Mouse (Mus musculus): ENCODE results near the gene Zfp664. TPM values are rescaled to one million over a fixed set of nuclear protein-coding genes. Genes with fewer than 3 reads are reported as not detected.

Zfp664 gene
- total and polyA plus RNA-seq, 2 experiments from 2014 or later: 27.6 to 52.7 TPM

GRCm38 (mm10) chr5:124888661-124889060, 26.2 kb downstream of the Zfp664 start:
- Histone ChIP-seq H3K36me3 (ENCODE audit: insufficient read depth) (peaks cover 35% of the 10 kb centered on the region), H3K27ac (ENCODE audit: low read depth, low read length) (no peak overlapping the region), H3K9ac (no peak overlapping the region), H3K4me1 (ENCODE audit: insufficient read depth) (no peaks in the 10 kb centered on the region), H3K4me3 (ENCODE audit: low read depth, low read length) (no peak overlapping the region), H3K9me3 (ENCODE audit: low read length) (no peaks in the 10 kb centered on the region), H3K27me3 (ENCODE audit: insufficient read depth, low read length) (no peaks in the 10 kb centered on the region), H3K4me2 (ENCODE audit: low read depth) (no peak overlapping the region)
- no peak for ATAC-seq
- WGBS: 95% methylated on average over 8 of the region's 8 CpGs
- TF ChIP-seq CTCF (IDR thresholded peaks at IDR 0.05; ENCODE audit: low read depth): no peak
- DNase-seq: no peak

GRCm38 (mm10) chr5:124891921-124892370, 29.5 kb downstream of the Zfp664 start:
- Histone ChIP-seq H3K27me3 (ENCODE audit: insufficient read depth, low read length) (no peaks in the 10 kb centered on the region), H3K27ac (ENCODE audit: low read depth, low read length) (no peak overlapping the region), H3K36me3 (ENCODE audit: insufficient read depth) (peaks cover 10% of the 10 kb centered on the region), H3K4me1 (ENCODE audit: insufficient read depth) (no peaks in the 10 kb centered on the region), H3K9ac (no peak overlapping the region), H3K4me3 (ENCODE audit: low read depth, low read length) (no peak overlapping the region), H3K9me3 (ENCODE audit: low read length) (no peaks in the 10 kb centered on the region), H3K4me2 (ENCODE audit: low read depth) (no peak overlapping the region)
- 77% methylated on average over 3 of the region's 3 CpGs for WGBS
- DNase-seq: no peak
- ATAC-seq: no peak
- no peak for TF ChIP-seq CTCF (IDR thresholded peaks at IDR 0.05; ENCODE audit: low read depth)

- WGBS: 57% methylated on average over 7 of the region's 8 CpGs
- H3K4me2 ChIP-seq (ENCODE audit: low read depth): no peak overlapping the region
- H3K9me3 ChIP-seq (ENCODE audit: low read length): no peaks in the 10 kb centered on the region
- no peak overlapping the region for H3K9ac ChIP-seq
- H3K27ac ChIP-seq (ENCODE audit: low read depth, low read length): no peak overlapping the region
- no peak overlapping the region for H3K4me3 ChIP-seq (ENCODE audit: low read depth, low read length)
- no peaks in the 10 kb centered on the region for H3K36me3 ChIP-seq (ENCODE audit: insufficient read depth)
- DNase-seq (no peak), ATAC-seq (no peak)
- TF ChIP-seq CTCF (IDR thresholded peaks at IDR 0.05; ENCODE audit: low read depth): no peak
- H3K27me3 ChIP-seq (ENCODE audit: insufficient read depth, low read length): no peaks in the 10 kb centered on the region
- H3K4me1 ChIP-seq (ENCODE audit: insufficient read depth): peaks cover 5% of the 10 kb centered on the region
These were observed 33.6 kb downstream of the Zfp664 start for GRCm38 (mm10) chr5:124896135-124896534.

- H3K4me1 ChIP-seq (ENCODE audit: insufficient read depth): peaks cover 5% of the 10 kb centered on the region
- H3K4me2 ChIP-seq (ENCODE audit: low read depth): peak overlapping the region; percentile 46
- H3K9me3 ChIP-seq (ENCODE audit: low read length): no peaks in the 10 kb centered on the region
- H3K4me3 ChIP-seq (ENCODE audit: low read depth, low read length): peak overlapping the region; percentile 22; the same call in 1 of the 2 replicates
- ATAC-seq (peak; percentile 84), DNase-seq (peak; percentile 93)
- H3K27ac ChIP-seq (ENCODE audit: low read depth, low read length): peak overlapping the region; percentile 47
- peak overlapping the region; percentile 47 for H3K9ac ChIP-seq
- H3K36me3 ChIP-seq (ENCODE audit: insufficient read depth): no peaks in the 10 kb centered on the region
- no peaks in the 10 kb centered on the region for H3K27me3 ChIP-seq (ENCODE audit: insufficient read depth, low read length)
- TF ChIP-seq CTCF (IDR thresholded peaks at IDR 0.05; ENCODE audit: low read depth): peak; percentile 100
- 20% methylated on average over 20 of the region's 20 CpGs for WGBS
These were observed 37.6 kb downstream of the Zfp664 start for GRCm38 (mm10) chr5:124899945-124900631.

GRCm38 (mm10) chr5:124900738-124901490, 38.4 kb downstream of the Zfp664 start:
- H3K4me1 ChIP-seq (ENCODE audit: insufficient read depth): peaks cover 5% of the 10 kb centered on the region
- H3K9ac ChIP-seq: 0 out of 2 replicates have a peak overlapping the region, but pooled peaks have one; percentile 18
- H3K27ac ChIP-seq (ENCODE audit: low read depth, low read length): no peak overlapping the region
- peak; percentile 39 for TF ChIP-seq CTCF (IDR thresholded peaks at IDR 0.05; ENCODE audit: low read depth)
- no peaks in the 10 kb centered on the region for H3K36me3 ChIP-seq (ENCODE audit: insufficient read depth)
- no peaks in the 10 kb centered on the region for H3K27me3 ChIP-seq (ENCODE audit: insufficient read depth, low read length)
- no peak overlapping the region for H3K4me2 ChIP-seq (ENCODE audit: low read depth)
- DNase-seq (no peak), ATAC-seq (no peak)
- WGBS: 65% methylated on average over 19 of the region's 19 CpGs
- H3K9me3 ChIP-seq (ENCODE audit: low read length): no peaks in the 10 kb centered on the region
- no peak overlapping the region for H3K4me3 ChIP-seq (ENCODE audit: low read depth, low read length)

- no peak overlapping the region for H3K27ac ChIP-seq (ENCODE audit: low read depth, low read length)
- no peak for TF ChIP-seq CTCF (IDR thresholded peaks at IDR 0.05; ENCODE audit: low read depth)
- WGBS: 37% methylated on average over 6 of the region's 6 CpGs
- no peak overlapping the region for H3K4me2 ChIP-seq (ENCODE audit: low read depth)
- H3K9me3 ChIP-seq (ENCODE audit: low read length): no peaks in the 10 kb centered on the region
- ATAC-seq: no peak
- DNase-seq: peak; percentile 78
- H3K9ac ChIP-seq: no peak overlapping the region
- H3K27me3 ChIP-seq (ENCODE audit: insufficient read depth, low read length): no peaks in the 10 kb centered on the region
- no peaks in the 10 kb centered on the region for H3K36me3 ChIP-seq (ENCODE audit: insufficient read depth)
- no peak overlapping the region for H3K4me3 ChIP-seq (ENCODE audit: low read depth, low read length)
- peaks cover 5% of the 10 kb centered on the region for H3K4me1 ChIP-seq (ENCODE audit: insufficient read depth)
These were observed 39.2 kb downstream of the Zfp664 start for GRCm38 (mm10) chr5:124901675-124902074.

GRCm38 (mm10) chr5:124902195-124902594, 39.7 kb downstream of the Zfp664 start:
- DNase-seq (peak; percentile 45), ATAC-seq (0 out of 2 replicates have a peak, but pooled peaks have one; percentile 23)
- Histone ChIP-seq H3K36me3 (ENCODE audit: insufficient read depth) (no peaks in the 10 kb centered on the region), H3K4me1 (ENCODE audit: insufficient read depth) (peaks cover 5% of the 10 kb centered on the region), H3K4me3 (ENCODE audit: low read depth, low read length) (no peak overlapping the region), H3K27ac (ENCODE audit: low read depth, low read length) (no peak overlapping the region; the same call in 1 of the 2 replicates), H3K9ac (no peak overlapping the region), H3K4me2 (ENCODE audit: low read depth) (no peak overlapping the region), H3K27me3 (ENCODE audit: insufficient read depth, low read length) (no peaks in the 10 kb centered on the region), H3K9me3 (ENCODE audit: low read length) (no peaks in the 10 kb centered on the region)
- 57% methylated on average over 10 of the region's 10 CpGs for WGBS
- no peak for TF ChIP-seq CTCF (IDR thresholded peaks at IDR 0.05; ENCODE audit: low read depth)

All from forebrain, postnatal 0 days (tissue).